Mouse (Mus musculus) heart, embryonic 13.5 days (tissue): ENCODE measurements at regions not wholly inside any gene's neighbourhood (a gene's known extent, or its start where the extent isn't known, plus 50 kb on each side); places are given as distances from the start of the nearest gene placed in this dataset.
A peak's percentile ranks its signal among the peaks of the same experiment; 100 is the strongest.
"Not testable (repeated sequence)": the region's sequence is repeated elsewhere in the genome, so short reads cannot be mapped to it uniquely, and the experiment has no call there.

Experiments used
- ATAC-seq: fragments of 200-750 bp; cut with Nextera tagmentation; 2 replicates; pipeline ENCODE4 v1.8.0; 2017; ENCODE audit warnings: moderate TSS enrichment; ENCODE audit not compliant: insufficient number of reproducible peaks, low FRiP score, low TSS enrichment; ENCODE audit errors: extremely low read depth
- H3K27ac ChIP-seq: fragments of 300-500 bp; sonication (generic); replicated peaks from 2 replicates; pipeline ENCODE4 v1.5.1; 2015; ENCODE audit warnings: moderate library complexity, mild to moderate bottlenecking, inconsistent platforms
- H3K27me3 ChIP-seq: fragments of 300-500 bp; sonication (generic); replicated peaks from 2 replicates; pipeline ENCODE4 v1.6.1; 2015; ENCODE audit warnings: mild to moderate bottlenecking, inconsistent platforms
- H3K36me3 ChIP-seq: fragments of 300-500 bp; sonication (generic); 2 replicates; pipeline ENCODE4 v1.6.1; 2015; ENCODE audit warnings: mild to moderate bottlenecking, inconsistent platforms
- H3K4me1 ChIP-seq: fragments of 300-500 bp; sonication (generic); 2 replicates; pipeline ENCODE4 v1.6.1; 2015; ENCODE audit warnings: inconsistent platforms
- H3K4me2 ChIP-seq: fragments of 300-500 bp; sonication (generic); 2 replicates; pipeline ENCODE4 v1.6.1; 2015; ENCODE audit warnings: inconsistent platforms, mild to moderate bottlenecking, moderate library complexity
- H3K4me3 ChIP-seq: fragments of 300-500 bp; sonication (generic); 2 replicates; pipeline ENCODE4 v1.5.1; 2015; ENCODE audit warnings: moderate library complexity, mild to moderate bottlenecking, inconsistent platforms
- H3K9ac ChIP-seq: fragments of 300-500 bp; sonication (generic); 2 replicates; pipeline ENCODE4 v1.6.1; 2015; ENCODE audit warnings: inconsistent platforms, mild to moderate bottlenecking, moderate library complexity
- H3K9me3 ChIP-seq: fragments of 300-500 bp; sonication (generic); 2 replicates; pipeline ENCODE4 v1.6.1; 2016; ENCODE audit warnings: inconsistent platforms
- WGBS: fragments of 180-500 bp; shearing (Covaris S2); methylation state at CpG from one replicate; pipeline ENCODE4 v1.1.7; 2015; ENCODE audit warnings: mixed read lengths; 5-methylcytosine and 5-hydroxymethylcytosine counted together

DNA sequence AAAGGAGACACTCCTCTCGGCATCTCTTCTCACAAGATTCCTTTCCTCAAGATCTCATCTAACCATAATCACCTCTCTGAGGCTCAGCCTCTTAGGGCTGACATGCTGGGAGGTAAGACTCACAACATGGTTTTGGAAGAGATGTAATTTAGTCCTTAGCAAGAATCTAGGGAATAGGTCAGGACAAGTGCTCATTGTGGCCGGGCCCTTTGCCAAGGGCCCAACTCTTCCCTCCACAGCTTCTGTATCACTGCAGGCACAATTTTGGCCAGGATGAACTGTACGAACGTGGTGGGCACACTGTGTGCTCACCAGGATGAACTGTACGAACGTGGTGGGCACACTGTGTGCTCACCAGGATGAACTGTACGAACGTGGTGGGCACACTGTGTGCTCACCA is 154.0 kb upstream of the Hs6st1 start:
- not testable (repeated sequence) for H3K27ac ChIP-seq, H3K4me1 ChIP-seq, H3K27me3 ChIP-seq, H3K4me3 ChIP-seq, H3K4me2 ChIP-seq, ATAC-seq, H3K36me3 ChIP-seq, H3K9me3 ChIP-seq, H3K9ac ChIP-seq
- 80% methylated on average over 8 of the region's 8 CpGs for WGBS

DNA sequence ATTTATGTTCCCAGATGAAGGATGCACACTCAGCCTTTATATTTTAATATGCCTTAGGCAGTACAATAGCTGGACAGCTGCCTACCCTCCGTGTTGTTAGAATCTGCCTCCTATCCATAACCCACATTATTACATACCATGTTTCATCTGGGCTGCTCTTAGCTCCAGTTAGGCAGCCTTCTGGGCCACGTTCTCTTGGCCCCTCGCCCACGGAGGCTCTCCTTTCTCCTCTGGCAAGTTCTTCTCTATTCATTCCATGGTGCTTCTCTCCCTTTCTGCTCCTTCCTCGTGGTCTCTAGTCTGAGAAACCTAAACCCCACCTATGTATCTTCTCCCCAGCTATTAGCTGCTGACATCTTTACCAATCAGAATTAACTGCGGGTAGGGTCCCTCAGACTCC is 152.7 kb upstream of the Hs6st1 start:
- Histone ChIP-seq H3K4me3 (no peak overlapping the region), H3K9me3 (peaks cover 8% of the 10 kb centered on the region; the same call in 1 of the 2 replicates), H3K27me3 (no peaks in the 10 kb centered on the region), H3K27ac (no peak overlapping the region), H3K4me1 (no peaks in the 10 kb centered on the region), H3K9ac (no peak overlapping the region), H3K4me2 (no peak overlapping the region), H3K36me3 (no peaks in the 10 kb centered on the region)
- WGBS = 77% methylated on average over 6 of the region's 6 CpGs
- ATAC-seq = no peak

DNA sequence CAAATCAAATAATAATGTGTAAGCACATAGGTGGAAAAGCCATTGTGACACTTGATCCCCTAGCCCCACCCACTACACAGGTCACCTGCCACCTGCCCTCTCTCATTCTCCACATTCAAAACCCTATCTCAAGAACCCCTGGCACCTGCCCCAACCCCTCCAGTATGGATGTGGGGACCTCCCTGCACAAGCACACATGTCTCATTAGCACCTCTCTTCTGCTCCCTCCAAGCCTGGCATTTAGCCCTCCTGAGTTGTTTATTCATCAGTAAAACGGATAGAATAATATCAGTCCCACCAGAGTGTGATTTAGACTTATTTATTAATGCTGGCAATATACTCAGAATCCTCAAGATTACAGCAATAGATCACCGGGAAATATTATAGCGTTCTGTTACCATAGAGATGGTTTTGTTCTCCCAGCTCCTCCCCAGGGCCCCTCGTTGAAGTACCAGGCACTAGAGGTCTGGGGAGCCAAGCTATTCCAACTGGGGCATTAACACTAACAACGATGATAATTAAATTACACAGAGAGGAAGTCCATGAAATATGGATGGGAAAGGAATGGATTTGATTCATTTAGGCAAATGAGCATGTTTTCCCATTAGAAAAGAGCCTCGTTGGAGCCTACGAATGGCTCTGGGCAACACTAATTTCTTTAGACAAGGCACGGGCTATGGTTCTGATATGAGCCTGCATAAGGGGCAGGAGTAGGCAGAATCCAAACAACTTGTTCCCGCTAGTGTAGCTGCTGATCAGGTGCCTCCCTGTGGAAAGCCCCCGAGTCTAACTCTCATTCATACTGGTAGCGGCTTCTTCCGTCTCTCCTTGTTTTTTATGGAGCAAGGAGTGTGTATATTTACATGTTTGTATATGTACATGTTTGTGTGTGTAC is 148.1 kb upstream of the Hs6st1 start:
- Histone ChIP-seq H3K4me3 (no peak overlapping the region), H3K27me3 (no peaks in the 10 kb centered on the region), H3K9me3 (0 out of 2 replicates have a peak, but pooled peaks cover under 1% of the 10 kb centered on the region), H3K9ac (no peak overlapping the region), H3K4me2 (no peak overlapping the region), H3K27ac (no peak overlapping the region), H3K4me1 (peaks cover 7% of the 10 kb centered on the region), H3K36me3 (no peaks in the 10 kb centered on the region)
- WGBS = 80% methylated on average over 12 of the region's 12 CpGs
- no peak for ATAC-seq

DNA sequence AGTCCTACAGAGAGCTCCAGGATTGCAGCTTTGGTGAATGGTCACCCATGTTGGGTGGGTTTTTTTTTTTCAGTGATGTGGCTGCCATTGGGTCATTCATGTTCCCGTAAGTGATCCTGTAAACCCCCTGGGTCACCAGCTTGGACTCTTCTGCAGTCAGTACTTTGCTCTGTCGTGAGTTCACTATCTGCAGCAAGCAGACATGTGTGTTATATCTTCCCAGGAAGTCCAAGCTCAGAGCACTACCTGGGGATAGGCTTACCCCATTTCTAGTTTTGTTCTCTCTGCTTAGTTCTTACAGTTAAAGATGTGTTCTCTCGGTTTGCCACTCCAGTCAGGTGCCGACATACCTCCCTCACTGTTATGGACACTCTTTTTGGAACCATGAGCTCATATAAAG is 143.4 kb upstream of the Hs6st1 start:
- no peak for ATAC-seq
- H3K4me1 ChIP-seq = peaks cover 49% of the 10 kb centered on the region
- WGBS = 71% methylated on average over 4 of the region's 4 CpGs
- H3K4me2 ChIP-seq = no peak overlapping the region
- H3K27me3 ChIP-seq = no peaks in the 10 kb centered on the region
- peak overlapping the region; percentile 93; the same call in 1 of the 2 replicates for H3K27ac ChIP-seq
- no peak overlapping the region for H3K9ac ChIP-seq
- H3K36me3 ChIP-seq = no peaks in the 10 kb centered on the region
- no peaks in the 10 kb centered on the region for H3K9me3 ChIP-seq
- H3K4me3 ChIP-seq = no peak overlapping the region

DNA sequence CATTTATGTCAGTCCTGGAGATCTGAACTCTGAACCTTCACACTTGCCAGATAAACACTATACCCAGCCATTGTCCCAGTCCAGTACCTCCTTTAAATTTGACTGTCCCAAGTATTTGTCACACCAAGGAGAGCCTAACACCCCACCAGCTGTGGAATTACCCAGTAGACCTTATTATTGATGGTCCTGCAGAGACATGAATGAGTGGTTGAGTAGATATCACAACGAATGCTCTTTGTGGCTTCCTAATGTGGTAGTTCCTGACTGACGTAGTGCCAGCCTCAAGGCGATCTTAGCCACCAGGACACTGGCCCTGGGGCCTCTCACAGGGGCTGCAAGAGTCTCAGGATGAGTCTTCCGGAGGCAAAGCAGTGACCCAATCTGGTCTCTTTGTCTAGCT is 142.9 kb upstream of the Hs6st1 start:
- no peak overlapping the region; the same call in 1 of the 2 replicates for H3K9ac ChIP-seq
- H3K36me3 ChIP-seq = no peaks in the 10 kb centered on the region
- peak overlapping the region; percentile 93 for H3K27ac ChIP-seq
- peaks cover 54% of the 10 kb centered on the region for H3K4me1 ChIP-seq
- H3K27me3 ChIP-seq = no peaks in the 10 kb centered on the region
- H3K9me3 ChIP-seq = no peaks in the 10 kb centered on the region
- WGBS = 69% methylated on average over 4 of the region's 4 CpGs
- H3K4me3 ChIP-seq = no peak overlapping the region
- H3K4me2 ChIP-seq = peak overlapping the region; percentile 44; the same call in 1 of the 2 replicates
- ATAC-seq = no peak

DNA sequence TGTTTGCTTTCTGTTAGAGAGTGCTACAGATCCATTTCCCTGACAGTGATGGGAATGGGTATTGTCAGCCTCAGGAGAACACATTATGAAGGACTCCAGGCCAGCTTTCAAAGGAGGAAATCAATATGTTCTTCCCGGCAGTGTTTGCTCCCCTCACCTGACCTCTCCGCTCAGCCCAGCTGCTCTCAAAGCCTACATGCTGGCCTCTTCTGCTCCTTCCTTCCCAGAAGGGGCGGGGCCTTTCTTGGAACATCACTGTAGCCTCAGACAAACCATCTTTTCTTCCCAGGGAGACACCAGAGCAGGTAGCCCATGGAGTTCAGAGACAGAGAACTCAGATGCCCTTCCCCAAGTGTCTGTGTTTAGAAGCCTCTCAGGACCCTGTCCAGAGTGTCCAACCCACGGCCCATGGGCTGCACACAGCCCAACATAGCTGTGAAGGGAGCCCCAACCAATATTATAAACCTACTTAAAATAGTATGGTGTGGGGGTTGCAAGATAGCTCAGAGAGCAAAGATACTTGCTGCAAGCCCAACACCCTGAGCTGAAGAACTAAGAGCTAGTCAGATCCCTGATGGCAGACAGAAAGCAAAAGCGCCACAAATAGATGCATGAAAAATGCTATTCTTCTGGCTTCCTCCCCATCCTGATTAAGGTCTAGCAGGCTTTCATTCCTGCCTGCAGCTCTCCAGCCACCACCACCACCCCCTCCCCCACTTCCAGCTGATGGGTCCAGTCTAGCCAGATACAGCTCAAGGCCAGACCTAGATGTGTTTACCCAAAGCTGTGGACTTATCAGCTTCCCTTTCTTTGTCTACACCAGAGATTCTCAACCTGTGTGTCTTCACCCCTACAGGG is 141.8 kb upstream of the Hs6st1 start:
- peaks cover 59% of the 10 kb centered on the region for H3K4me1 ChIP-seq
- H3K4me3 ChIP-seq = no peak overlapping the region
- H3K27ac ChIP-seq = peak overlapping the region; percentile 93
- peak; percentile 70 for ATAC-seq
- H3K9me3 ChIP-seq = no peaks in the 10 kb centered on the region
- peak overlapping the region; percentile 58 for H3K9ac ChIP-seq
- H3K27me3 ChIP-seq = no peaks in the 10 kb centered on the region
- H3K4me2 ChIP-seq = peak overlapping the region; percentile 44
- WGBS = 23% methylated on average over 5 of the region's 5 CpGs
- no peaks in the 10 kb centered on the region for H3K36me3 ChIP-seq

DNA sequence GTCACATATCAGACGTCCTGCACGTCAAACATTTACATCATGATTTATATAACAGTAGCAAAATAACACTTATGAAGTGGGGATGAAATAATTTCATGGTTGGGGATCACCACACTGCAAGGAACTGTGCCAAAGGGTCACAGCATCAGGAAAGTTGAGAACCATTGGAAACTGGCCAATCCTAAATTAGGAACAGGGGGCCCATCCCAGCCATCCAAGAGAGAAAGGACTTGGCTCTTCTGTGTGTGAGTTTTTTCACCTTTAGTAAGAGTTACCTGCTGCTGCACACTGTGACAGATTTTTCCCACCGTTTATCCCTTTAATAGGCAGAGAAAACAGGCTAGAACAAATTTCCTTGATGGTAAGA is 141.2 kb upstream of the Hs6st1 start:
- Histone ChIP-seq H3K4me3 (no peak overlapping the region), H3K4me2 (peak overlapping the region; percentile 44), H3K27me3 (no peaks in the 10 kb centered on the region), H3K4me1 (peaks cover 59% of the 10 kb centered on the region), H3K36me3 (no peaks in the 10 kb centered on the region), H3K27ac (peak overlapping the region; percentile 93), H3K9me3 (no peaks in the 10 kb centered on the region), H3K9ac (no peak overlapping the region)
- WGBS = 20% methylated on average over 3 of the region's 3 CpGs
- ATAC-seq = no peak

DNA sequence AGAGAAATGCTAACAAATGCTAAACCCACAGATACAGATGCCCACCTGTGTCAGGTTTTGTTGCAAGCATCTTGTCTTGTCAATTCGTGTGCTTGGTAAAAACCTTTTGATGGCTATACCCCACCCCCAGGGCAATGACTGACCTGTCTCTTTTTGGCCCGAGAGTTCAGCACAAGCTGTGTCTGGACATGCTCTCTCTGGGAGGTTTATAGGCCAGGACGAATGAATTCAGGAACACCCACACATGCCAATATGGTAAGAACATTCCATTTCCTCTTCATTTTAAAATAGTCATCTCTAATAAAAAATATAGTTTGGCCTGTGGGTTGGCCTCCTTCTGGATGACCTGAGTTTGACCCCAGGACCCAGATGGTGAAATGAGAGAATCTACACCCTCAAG is 137.8 kb upstream of the Hs6st1 start:
- 48% methylated on average over 3 of the region's 3 CpGs for WGBS
- Histone ChIP-seq H3K4me3 (no peak overlapping the region), H3K36me3 (no peaks in the 10 kb centered on the region), H3K27ac (peak overlapping the region; percentile 53; the same call in 1 of the 2 replicates), H3K9me3 (no peaks in the 10 kb centered on the region), H3K27me3 (no peaks in the 10 kb centered on the region), H3K9ac (no peak overlapping the region), H3K4me2 (no peak overlapping the region), H3K4me1 (peaks cover 70% of the 10 kb centered on the region)
- no peak for ATAC-seq

DNA sequence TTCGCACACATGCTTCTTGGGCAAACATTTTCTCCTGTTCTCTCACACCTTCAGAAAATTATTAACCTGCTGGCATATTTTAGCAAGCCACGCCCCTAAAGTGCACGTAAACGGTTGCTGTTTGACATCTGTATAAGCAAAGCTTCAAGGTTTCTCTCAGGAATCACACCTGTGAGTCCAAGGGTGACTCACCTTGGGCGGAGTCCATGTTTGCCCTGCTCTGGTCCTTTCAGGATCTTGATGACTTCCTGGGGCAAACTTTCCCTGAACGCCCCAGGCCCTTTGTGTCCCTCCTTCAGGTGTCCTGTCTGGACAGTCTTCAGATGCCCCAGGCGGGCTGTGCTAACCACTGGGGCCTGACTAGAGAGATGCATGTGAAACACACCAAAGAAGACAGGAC is 137.1 kb upstream of the Hs6st1 start:
- H3K4me1 ChIP-seq = peaks cover 70% of the 10 kb centered on the region
- ATAC-seq = no peak
- WGBS = 83% methylated on average over 7 of the region's 7 CpGs
- H3K4me3 ChIP-seq = no peak overlapping the region
- H3K9ac ChIP-seq = no peak overlapping the region
- H3K36me3 ChIP-seq = no peaks in the 10 kb centered on the region
- no peaks in the 10 kb centered on the region for H3K9me3 ChIP-seq
- H3K27ac ChIP-seq = no peak overlapping the region
- no peak overlapping the region for H3K4me2 ChIP-seq
- H3K27me3 ChIP-seq = no peaks in the 10 kb centered on the region

DNA sequence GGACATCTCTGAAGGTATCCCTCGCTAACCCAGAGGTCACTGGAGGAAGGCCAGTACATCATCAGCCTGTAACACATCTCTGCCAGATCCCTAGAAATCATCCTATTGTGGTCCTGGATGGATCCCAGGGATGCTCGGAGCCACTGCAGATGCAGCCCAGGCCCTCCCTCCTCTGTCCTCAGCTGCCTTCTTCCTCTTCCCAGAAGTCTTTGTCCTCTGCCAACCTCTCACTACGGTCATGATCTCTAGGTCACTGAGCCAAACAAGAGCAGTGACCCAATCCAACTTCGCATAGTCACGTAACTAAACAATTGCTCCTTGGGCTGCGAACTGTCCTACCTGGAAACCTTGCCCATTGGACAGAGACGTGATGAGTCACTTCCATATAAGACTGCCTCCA is 134.7 kb upstream of the Hs6st1 start:
- no peak overlapping the region for H3K4me2 ChIP-seq
- H3K27me3 ChIP-seq = no peaks in the 10 kb centered on the region
- H3K27ac ChIP-seq = peak overlapping the region; percentile 97; the same call in 1 of the 2 replicates
- H3K9ac ChIP-seq = no peak overlapping the region
- 91% methylated on average over 7 of the region's 7 CpGs for WGBS
- H3K4me1 ChIP-seq = peaks cover 55% of the 10 kb centered on the region
- no peak overlapping the region for H3K4me3 ChIP-seq
- no peaks in the 10 kb centered on the region for H3K36me3 ChIP-seq
- H3K9me3 ChIP-seq = 0 out of 2 replicates have a peak, but pooled peaks cover 3% of the 10 kb centered on the region
- ATAC-seq = no peak

DNA sequence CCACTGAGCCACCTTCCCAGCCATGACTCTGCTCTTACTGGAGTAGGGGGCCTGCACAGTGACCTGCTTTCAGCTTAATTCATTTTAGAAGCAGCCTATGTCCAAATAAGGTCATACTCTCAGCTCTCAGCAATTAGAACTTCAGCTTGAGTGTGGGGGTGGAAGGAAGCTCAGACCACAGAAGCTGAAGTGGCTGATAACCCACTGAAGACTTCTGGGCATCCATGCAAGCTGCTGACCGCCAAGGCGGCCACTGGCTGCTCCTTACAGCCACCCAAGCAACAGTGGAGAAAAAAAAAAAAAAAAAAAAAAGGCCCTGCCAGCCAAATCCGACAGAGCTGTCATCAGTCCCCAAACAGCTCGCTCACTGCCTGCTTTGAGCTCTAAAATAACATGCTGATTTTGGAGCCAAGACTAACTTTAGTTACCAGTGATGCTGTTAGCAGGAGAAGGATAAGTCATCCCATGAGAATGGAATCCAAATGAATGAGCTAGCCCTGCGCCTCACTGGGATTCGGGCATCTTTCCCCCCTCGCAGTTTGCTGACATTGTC is 133.0 kb upstream of the Hs6st1 start:
- H3K4me3 ChIP-seq = no peak overlapping the region
- peak; percentile 60; the same call in 1 of the 2 replicates for ATAC-seq
- H3K36me3 ChIP-seq = no peaks in the 10 kb centered on the region
- no peak overlapping the region; the same call in 1 of the 2 replicates for H3K9ac ChIP-seq
- H3K4me2 ChIP-seq = peak overlapping the region; percentile 28; the same call in 1 of the 2 replicates
- 8% methylated on average over 7 of the region's 7 CpGs for WGBS
- H3K9me3 ChIP-seq = 0 out of 2 replicates have a peak, but pooled peaks cover 5% of the 10 kb centered on the region
- no peaks in the 10 kb centered on the region for H3K27me3 ChIP-seq
- peak overlapping the region; percentile 97 for H3K27ac ChIP-seq
- H3K4me1 ChIP-seq = peaks cover 49% of the 10 kb centered on the region
